Mouse (Mus musculus): Measurements from ENCODE around the gene Epb41.

Gene Epb41

GRCm38 (mm10) chr4:132007123-132007522, 68.0 kb downstream of the Epb41 start:
- DNase-seq (ENCODE audit: low spot score) = no peak

GRCm38 (mm10) chr4:131998641-131999040, 76.5 kb downstream of the Epb41 start:
- DNase-seq (ENCODE audit: low spot score) = no peak

GRCm38 (mm10) chr4:131997476-131997875, 77.6 kb downstream of the Epb41 start:
- no peak for DNase-seq (ENCODE audit: low spot score)

GRCm38 (mm10) chr4:131996985-131997384, 78.1 kb downstream of the Epb41 start:
- DNase-seq (ENCODE audit: low spot score) = no peak

- DNase-seq (ENCODE audit: low spot score) = no peak
Measured at GRCm38 (mm10) chr4:131993792-131994191, 81.3 kb downstream of the Epb41 start.

- no peak for DNase-seq (ENCODE audit: low spot score)
Measured at GRCm38 (mm10) chr4:131982881-131983538, 92.1 kb downstream of the Epb41 start.

GRCm38 (mm10) chr4:131981755-131982154, 93.4 kb downstream of the Epb41 start:
- DNase-seq (ENCODE audit: low spot score) = no peak

GRCm38 (mm10) chr4:131977201-131977600, 97.9 kb downstream of the Epb41 start:
- peak; percentile 80 for DNase-seq (ENCODE audit: low spot score)

GRCm38 (mm10) chr4:131970244-131970853, 104.8 kb downstream of the Epb41 start:
- DNase-seq (ENCODE audit: low spot score) = no peak

- DNase-seq (ENCODE audit: low spot score) = peak; percentile 25
Measured at GRCm38 (mm10) chr4:131968873-131969272, 106.2 kb downstream of the Epb41 start.

- DNase-seq (ENCODE audit: low spot score) = no peak
Measured at GRCm38 (mm10) chr4:131957161-131957560, 118.0 kb downstream of the Epb41 start.

- no peak for DNase-seq (ENCODE audit: low spot score)
Measured at GRCm38 (mm10) chr4:131950657-131951056, 124.5 kb downstream of the Epb41 start.

- no peak for DNase-seq (ENCODE audit: low spot score)
Measured at GRCm38 (mm10) chr4:131949903-131950302, 125.2 kb downstream of the Epb41 start.

- DNase-seq (ENCODE audit: low spot score) = no peak
Measured at GRCm38 (mm10) chr4:131947848-131948247, 127.3 kb downstream of the Epb41 start.

- DNase-seq (ENCODE audit: low spot score) = no peak
Measured at GRCm38 (mm10) chr4:131940846-131941245, 134.3 kb downstream of the Epb41 start.

GRCm38 (mm10) chr4:131939459-131939858, 135.7 kb downstream of the Epb41 start:
- no peak for DNase-seq (ENCODE audit: low spot score)

- no peak for DNase-seq (ENCODE audit: low spot score)
Measured at GRCm38 (mm10) chr4:131929146-131929545, 146.0 kb downstream of the Epb41 start.

GRCm38 (mm10) chr4:131924096-131924810, 150.9 kb downstream of the Epb41 start:
- DNase-seq (ENCODE audit: low spot score) = peak; percentile 51

GRCm38 (mm10) chr4:131922404-131922803, 152.7 kb downstream of the Epb41 start:
- DNase-seq (ENCODE audit: low spot score) = no peak

- DNase-seq (ENCODE audit: low spot score) = no peak
Measured at GRCm38 (mm10) chr4:131921461-131922346, 153.4 kb downstream of the Epb41 start, which contains the start of gene Tmem200b. Gene Tmem200b, plus strand, starts transcription at chr4:131921771.

- DNase-seq (ENCODE audit: low spot score) = peak; percentile 60
Measured at GRCm38 (mm10) chr4:131920595-131921351, 154.3 kb downstream of the Epb41 start.
